Mouse (Mus musculus) brain, embryonic 14.5 days (tissue): ENCODE measurements around the gene Pld3.

Experiments used
- CTCF ChIP-seq: fragments of 200-500 bp; IDR thresholded peaks from 2 replicates; pipeline ENCODE4 v1.5.1; 2012; ENCODE audit warnings: inconsistent platforms, mild to moderate bottlenecking, moderate library complexity, borderline replicate concordance; ENCODE audit not compliant: insufficient read depth, insufficient read length; ENCODE audit errors: extremely low read depth
- POLR2A ChIP-seq: fragments of 200-500 bp; IDR thresholded peaks from 2 replicates; pipeline ENCODE4 v1.6.1; 2012; ENCODE audit warnings: mild to moderate bottlenecking, inconsistent platforms, borderline replicate concordance; ENCODE audit not compliant: poor library complexity, insufficient read depth, insufficient read length, severe bottlenecking; ENCODE audit errors: extremely low read depth

DNA sequence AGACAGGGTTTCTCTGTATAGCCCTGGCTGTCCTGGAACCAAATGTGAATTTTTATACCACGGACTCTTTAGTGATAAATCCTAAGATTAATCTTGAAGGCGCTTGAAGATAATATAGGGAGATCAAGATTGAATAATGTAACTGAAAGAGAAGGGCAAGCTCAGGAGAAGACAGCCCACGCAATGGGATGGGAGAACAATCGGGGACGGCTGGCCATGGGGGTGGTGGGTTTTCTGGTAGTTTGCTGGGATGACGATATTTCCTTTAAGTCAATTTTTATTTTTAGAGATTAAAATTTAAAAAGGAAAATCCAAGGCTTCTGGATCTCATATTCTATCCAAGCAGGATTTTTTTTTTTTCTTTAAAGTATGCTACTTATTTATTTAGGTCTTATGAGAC lies 10.0 kb downstream of the Pld3 start:
- TF ChIP-seq CTCF (no peak), POLR2A (no peak)
